Mouse (Mus musculus): ENCODE data around the gene Adipor1.

GRCm38 (mm10) chr1:134419176-134419575 lies 4.0 kb downstream of the Adipor1 start:
- TF ChIP-seq CTCF (IDR thresholded peaks at IDR 0.05) (no peak), EP300 (IDR thresholded peaks at IDR 0.05) (no peak)

Data from lung, postnatal 0 days (tissue).